Mouse (Mus musculus) forebrain, postnatal 0 days (tissue): ENCODE data around the gene Ksr1. TPM values are rescaled to one million over a fixed set of nuclear protein-coding genes. Genes with fewer than 3 reads are reported as not detected.

Experiments
- ATAC-seq: fragments of 200-750 bp; cut with Nextera tagmentation; 2 replicates; pipeline ENCODE4 v1.8.0; 2017; ENCODE audit warnings: mild to moderate bottlenecking, moderate library complexity
- DNase-seq: peaks from one replicate; pipeline ENCODE4 v3.0.0-alpha.2; 2015
- H3K27ac ChIP-seq: fragments of 300-500 bp; sonication (generic); 2 replicates; pipeline ENCODE4 v1.5.1; 2014; ENCODE audit warnings: low read depth, mild to moderate bottlenecking, antibody characterized with exemption, low read length, moderate library complexity, mixed read lengths
- H3K27me3 ChIP-seq: fragments of 300-500 bp; sonication (generic); 2 replicates; pipeline ENCODE4 v1.6.1; 2014; ENCODE audit warnings: mild to moderate bottlenecking, low read length, mixed read lengths; ENCODE audit not compliant: insufficient read depth
- H3K36me3 ChIP-seq: fragments of 300-500 bp; sonication (generic); 2 replicates; pipeline ENCODE4 v1.6.1; 2014; ENCODE audit warnings: mild to moderate bottlenecking, moderate library complexity; ENCODE audit not compliant: insufficient read depth
- H3K4me1 ChIP-seq: fragments of 300-500 bp; sonication (generic); 2 replicates; pipeline ENCODE4 v1.6.1; 2014; ENCODE audit warnings: antibody characterized with exemption; ENCODE audit not compliant: insufficient read depth
- H3K4me2 ChIP-seq: fragments of 300-500 bp; sonication (generic); 2 replicates; pipeline ENCODE4 v1.6.1; 2014; ENCODE audit warnings: low read depth, mild to moderate bottlenecking, moderate library complexity
- H3K4me3 ChIP-seq: fragments of 300-500 bp; sonication (generic); 2 replicates; pipeline ENCODE4 v1.5.1; 2014; ENCODE audit warnings: low read depth, low read length, mixed read lengths
- H3K9ac ChIP-seq: fragments of 300-500 bp; sonication (generic); 2 replicates; pipeline ENCODE4 v1.6.1; 2014; ENCODE audit warnings: mild to moderate bottlenecking
- H3K9me3 ChIP-seq: fragments of 300-500 bp; sonication (generic); 2 replicates; pipeline ENCODE4 v1.6.1; 2016; ENCODE audit warnings: low read length
- CTCF ChIP-seq: sonication (generic); IDR thresholded peaks from 2 replicates; pipeline ENCODE4 v1.5.1; 2016; ENCODE audit warnings: antibody characterized with exemption, control low read depth, low read depth
- WGBS: fragments of 180-500 bp; shearing (Covaris S2); extraction: QIAGEN DNeasy Blood & Tissue Kit; methylation state at CpG from one replicate; pipeline ENCODE4 v1.1.7; 2014; 5-methylcytosine and 5-hydroxymethylcytosine counted together
- polyA plus RNA-seq: library from polyadenylated mRNA; unstranded; fragments of >200 nt; fragmentation: Nextera tagmentation; extraction: Ambion mirVana; gene quantifications from 2 replicates; pipeline ENCODE4 v1.2.1, GENCODE M21; 2015
- total RNA-seq: library from RNA; depleted of rRNA; stranded (reverse); fragments of >200 nt; gene quantifications from 2 replicates; pipeline ENCODE4 v1.2.3, GENCODE M21; 2014; rRNA removed

Ksr1 gene
- 30.0 and 33.2 TPM in 2 replicates for total RNA-seq
- 2.0 and 2.7 TPM in 2 replicates for polyA plus RNA-seq

GRCm38 (mm10) chr11:79146331-79146767, at the start of gene Ksr1:
Gene Ksr1 (minus strand): TSS chr11:79146407.
- Histone ChIP-seq H3K9ac (peak within 1 kb of the TSS; percentile 92), H3K36me3 (no peaks in the 10 kb centered on the region), H3K9me3 (no peaks in the 10 kb centered on the region), H3K4me1 (peaks cover 11% of the 10 kb centered on the region), H3K4me3 (peak within 1 kb of the TSS; percentile 96), H3K27me3 (no peaks in the 10 kb centered on the region), H3K4me2 (peak within 1 kb of the TSS; percentile 70), H3K27ac (peak within 1 kb of the TSS; percentile 91)
- 1% methylated on average over 40 of the region's 42 CpGs for WGBS
- peak; percentile 97 for ATAC-seq
- peak; percentile 31 for TF ChIP-seq CTCF
- peak; percentile 97 for DNase-seq

DNA sequence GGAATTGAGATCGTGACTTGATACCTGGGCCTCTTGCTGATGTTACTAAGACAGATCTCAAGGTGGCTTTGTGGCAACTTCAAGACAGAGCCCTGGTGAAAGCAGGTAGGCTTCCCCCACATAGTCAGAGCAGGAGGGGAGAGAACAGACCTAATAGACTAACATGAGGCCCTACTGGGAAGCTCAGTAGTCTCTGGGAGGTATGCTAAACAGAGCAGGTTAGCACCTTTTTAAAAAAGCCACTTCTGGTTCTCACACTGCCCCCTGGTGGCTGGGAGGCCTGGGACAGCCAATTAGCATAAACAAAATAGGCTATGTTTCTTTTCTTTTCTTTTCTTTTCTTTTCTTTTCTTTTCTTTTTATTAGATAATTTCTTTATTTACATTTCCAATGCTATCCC, 46.0 kb upstream of the Ksr1 start:
- no peak overlapping the region for H3K9ac ChIP-seq
- no peaks in the 10 kb centered on the region for H3K36me3 ChIP-seq
- H3K4me2 ChIP-seq, result no peak overlapping the region
- no peak overlapping the region for H3K4me3 ChIP-seq
- H3K4me1 ChIP-seq, result no peaks in the 10 kb centered on the region
- ATAC-seq (no peak), DNase-seq (no peak)
- H3K27me3 ChIP-seq, result no peaks in the 10 kb centered on the region
- TF ChIP-seq CTCF, result peak; percentile 41
- H3K27ac ChIP-seq, result no peak overlapping the region
- no peaks in the 10 kb centered on the region for H3K9me3 ChIP-seq
- 84% methylated on average over 1 of the region's 1 CpGs for WGBS

GRCm38 (mm10) chr11:79191214-79191613, 45.0 kb upstream of the Ksr1 start:
- Histone ChIP-seq H3K9ac (no peak overlapping the region), H3K4me1 (no peaks in the 10 kb centered on the region), H3K36me3 (no peaks in the 10 kb centered on the region), H3K4me3 (no peak overlapping the region), H3K27me3 (no peaks in the 10 kb centered on the region), H3K9me3 (no peaks in the 10 kb centered on the region), H3K27ac (no peak overlapping the region), H3K4me2 (no peak overlapping the region)
- DNase-seq (peak; percentile 41), ATAC-seq (peak; percentile 64)
- no peak for TF ChIP-seq CTCF
- 63% methylated on average over 4 of the region's 4 CpGs for WGBS

GRCm38 (mm10) chr11:79190257-79190656, 44.0 kb upstream of the Ksr1 start:
- no peak overlapping the region for H3K27ac ChIP-seq
- DNase-seq (no peak), ATAC-seq (no peak)
- no peaks in the 10 kb centered on the region for H3K4me1 ChIP-seq
- 96% methylated on average over 2 of the region's 2 CpGs for WGBS
- no peak overlapping the region for H3K4me2 ChIP-seq
- H3K9me3 ChIP-seq, result no peaks in the 10 kb centered on the region
- no peak overlapping the region for H3K9ac ChIP-seq
- H3K4me3 ChIP-seq, result no peak overlapping the region
- H3K36me3 ChIP-seq, result no peaks in the 10 kb centered on the region
- no peak for TF ChIP-seq CTCF
- H3K27me3 ChIP-seq, result no peaks in the 10 kb centered on the region

- H3K27me3 ChIP-seq, result no peaks in the 10 kb centered on the region
- H3K9me3 ChIP-seq, result no peaks in the 10 kb centered on the region
- no peak for TF ChIP-seq CTCF
- H3K36me3 ChIP-seq, result no peaks in the 10 kb centered on the region
- H3K4me3 ChIP-seq, result no peak overlapping the region
- DNase-seq (peak; percentile 88), ATAC-seq (peak; percentile 74)
- no peaks in the 10 kb centered on the region; the same call in 1 of the 2 replicates for H3K4me1 ChIP-seq
- no peak overlapping the region for H3K9ac ChIP-seq
- H3K27ac ChIP-seq, result no peak overlapping the region; the same call in 1 of the 2 replicates
- WGBS, result 36% methylated on average over 6 of the region's 6 CpGs
- H3K4me2 ChIP-seq, result no peak overlapping the region
Observed at GRCm38 (mm10) chr11:79188176-79188575, 42.0 kb upstream of the Ksr1 start.

DNA sequence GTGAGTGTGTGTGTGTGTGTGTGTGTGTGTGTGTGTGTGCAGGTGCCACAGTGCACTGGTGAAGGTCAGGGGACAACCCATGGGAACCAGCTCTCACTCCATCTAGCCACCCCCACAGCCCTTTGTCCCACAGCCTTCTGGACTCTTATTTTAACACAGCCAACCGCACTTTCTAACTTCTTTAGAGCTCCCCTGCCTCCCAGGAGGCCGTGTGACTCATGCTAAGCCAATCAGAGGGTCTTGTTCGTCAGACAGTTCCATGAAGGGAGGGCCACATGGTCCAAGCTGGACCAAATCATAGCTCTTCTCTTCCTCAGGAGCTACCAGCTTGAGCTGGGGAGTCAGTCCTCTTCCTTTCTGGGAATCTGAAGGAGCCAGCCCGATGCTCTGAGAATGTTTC, 41.1 kb upstream of the Ksr1 start:
- Histone ChIP-seq H3K36me3 (no peaks in the 10 kb centered on the region), H3K9me3 (no peaks in the 10 kb centered on the region), H3K4me2 (no peak overlapping the region), H3K4me3 (no peak overlapping the region), H3K9ac (no peak overlapping the region), H3K27ac (no peak overlapping the region), H3K27me3 (no peaks in the 10 kb centered on the region), H3K4me1 (no peaks in the 10 kb centered on the region; the same call in 1 of the 2 replicates)
- 51% methylated on average over 4 of the region's 4 CpGs for WGBS
- TF ChIP-seq CTCF, result no peak
- DNase-seq (no peak), ATAC-seq (no peak)

- DNase-seq (no peak), ATAC-seq (no peak)
- TF ChIP-seq CTCF, result no peak
- Histone ChIP-seq H3K4me3 (no peak overlapping the region), H3K4me2 (no peak overlapping the region), H3K9me3 (no peaks in the 10 kb centered on the region), H3K27me3 (no peaks in the 10 kb centered on the region), H3K4me1 (no peaks in the 10 kb centered on the region; the same call in 1 of the 2 replicates), H3K27ac (no peak overlapping the region), H3K9ac (no peak overlapping the region), H3K36me3 (no peaks in the 10 kb centered on the region)
- WGBS, result 89% methylated on average over 6 of the region's 6 CpGs
Observed at GRCm38 (mm10) chr11:79185683-79186082, 39.5 kb upstream of the Ksr1 start.
